Mouse (Mus musculus) naive thymus-derived CD4-positive, alpha-beta T cell, adult 2 months (primary cell): ENCODE measurements around the gene Fbxw4.

Experiments used
- DNase-seq: peaks from one replicate; pipeline ENCODE4 v3.0.0-alpha.2; 2011; ENCODE audit warnings: low read depth

Fbxw4 gene

DNA sequence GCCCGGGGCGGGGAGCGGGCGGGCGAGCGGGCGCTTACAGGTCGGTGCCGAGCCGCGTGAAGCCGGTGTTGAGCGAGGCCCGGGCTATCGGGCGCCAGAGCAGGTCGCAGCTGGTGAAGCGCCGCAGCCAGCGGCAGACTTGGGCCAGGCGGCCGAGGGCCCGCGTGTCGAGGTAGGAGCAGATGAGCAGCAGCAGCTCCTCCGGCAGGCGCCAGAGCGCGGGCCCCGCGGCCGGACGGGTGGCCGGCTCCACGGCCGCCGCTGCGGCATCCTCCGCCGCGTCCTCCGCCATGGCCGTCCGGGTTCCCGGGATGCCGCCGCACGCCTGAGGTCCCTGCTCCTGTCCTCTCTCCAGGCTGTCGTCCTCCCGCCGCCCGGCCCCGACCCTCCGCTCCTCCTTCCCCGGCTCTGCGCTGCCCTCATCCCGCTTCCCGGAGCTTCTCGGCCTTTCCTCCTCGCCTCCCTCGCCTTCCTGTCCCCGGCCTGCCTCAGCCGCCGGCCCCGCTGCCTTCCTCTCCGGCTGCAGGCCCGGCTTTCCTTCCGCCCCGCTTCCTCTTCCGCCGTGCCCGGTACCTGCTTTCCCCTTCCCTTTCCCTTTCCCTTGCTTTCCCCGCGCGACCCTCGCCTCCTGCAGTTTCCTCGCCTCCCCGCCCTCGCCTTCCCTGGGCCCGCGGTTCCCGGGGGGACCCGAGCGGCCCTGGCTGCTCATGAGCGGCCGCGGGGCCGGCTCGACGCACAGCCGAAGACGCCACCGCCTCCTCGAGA lies at the start of gene Fbxw4:
Fbxw4 (minus strand) TSS at position 575 of the 765 bp plus-strand sequence.
- no peak for DNase-seq

DNA sequence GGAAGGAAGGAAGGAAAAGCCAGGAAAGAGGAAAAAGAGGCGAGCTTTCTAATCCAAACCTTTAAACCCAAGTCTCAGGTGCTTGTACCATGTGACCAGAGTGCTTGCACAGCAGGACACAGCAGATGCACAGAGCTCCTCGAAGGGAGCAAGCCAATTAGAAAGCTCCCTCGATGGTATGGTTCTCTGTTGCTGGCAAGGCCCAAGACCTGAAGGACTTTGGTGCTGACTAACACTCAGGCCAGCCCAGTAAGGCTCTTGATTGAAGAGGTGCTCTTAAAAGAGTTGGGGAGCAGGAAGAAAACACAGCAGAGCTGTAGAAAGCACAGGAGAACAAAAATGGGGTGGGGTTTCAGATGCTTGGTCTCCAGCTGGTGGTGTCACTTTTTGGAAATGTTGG lies 48.6 kb upstream of the Fbxw4 start:
- no peak for DNase-seq

DNA sequence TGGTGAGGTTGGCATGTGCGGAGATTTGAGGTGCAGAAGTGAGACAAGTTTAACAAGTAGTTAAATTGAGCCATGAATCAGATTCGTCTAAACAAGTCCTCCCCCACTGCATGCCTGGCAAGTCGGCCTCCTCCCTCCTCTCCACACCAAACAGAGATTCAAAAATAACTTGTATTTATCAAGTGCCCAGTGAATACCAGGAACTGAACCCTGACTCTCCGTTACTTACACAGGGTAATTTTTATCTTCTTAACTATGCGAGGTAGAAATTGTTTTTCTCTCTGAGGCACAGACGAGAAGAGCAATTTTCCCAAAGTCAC lies 36.1 kb upstream of the Fbxw4 start:
- no peak for DNase-seq

DNA sequence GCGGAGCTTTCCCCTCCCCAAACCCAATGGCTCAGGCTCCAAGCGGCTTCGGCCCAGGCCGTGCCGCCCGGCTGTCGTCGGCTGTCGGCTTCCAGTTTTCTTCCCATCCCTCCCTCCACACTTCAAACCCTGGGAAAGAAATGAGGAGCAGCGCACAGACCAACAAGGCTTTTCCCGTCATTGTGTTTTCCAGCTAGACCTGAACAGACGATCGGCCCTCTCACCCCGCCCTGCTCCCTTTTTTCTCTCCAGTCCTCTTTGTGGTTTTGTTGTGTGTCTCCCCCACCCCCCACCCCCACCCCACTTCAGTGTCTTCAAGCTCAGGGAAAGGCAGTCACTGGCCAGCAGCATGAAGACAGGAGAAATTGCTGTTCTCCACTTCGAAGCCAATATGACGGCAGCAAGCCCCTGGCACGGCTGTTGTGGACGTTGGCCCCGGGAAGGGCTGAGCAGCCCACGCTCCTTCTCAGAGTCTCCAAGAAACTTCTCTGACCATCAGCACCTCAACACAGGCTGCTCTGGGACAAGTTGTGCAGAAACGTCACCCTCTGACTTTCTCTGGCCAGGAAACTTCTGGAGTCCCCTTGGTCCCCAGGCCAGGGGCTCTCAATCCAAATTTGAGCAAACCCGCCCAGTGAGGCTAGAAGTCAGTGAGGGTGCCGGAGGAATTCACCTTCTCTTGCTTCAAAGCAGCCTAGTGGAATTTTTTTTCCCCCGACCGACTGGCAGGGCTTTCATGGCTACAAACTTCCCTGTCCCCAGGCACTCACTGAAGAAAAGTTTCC lies 35.6 kb upstream of the Fbxw4 start:
- no peak for DNase-seq

DNA sequence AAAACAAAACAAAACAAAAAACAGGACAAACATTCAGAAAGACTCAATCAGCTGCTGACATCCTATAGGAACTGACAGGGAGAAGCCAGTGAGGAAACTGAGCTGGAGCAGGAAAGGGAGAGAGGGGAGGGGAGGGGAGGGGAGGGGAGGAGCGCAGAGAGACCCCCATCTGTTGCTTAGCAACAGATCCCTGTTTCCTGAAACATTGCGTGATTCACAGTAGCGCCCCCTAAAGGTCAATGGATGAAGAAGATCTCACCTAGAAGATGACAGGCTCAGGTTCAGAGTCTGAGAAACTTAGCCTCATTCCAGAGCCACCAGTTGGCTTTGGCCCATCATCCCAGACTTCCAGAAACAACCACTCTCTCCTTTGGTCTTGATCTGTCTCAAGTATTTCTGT lies 33.9 kb upstream of the Fbxw4 start:
- peak; percentile 47 for DNase-seq

DNA sequence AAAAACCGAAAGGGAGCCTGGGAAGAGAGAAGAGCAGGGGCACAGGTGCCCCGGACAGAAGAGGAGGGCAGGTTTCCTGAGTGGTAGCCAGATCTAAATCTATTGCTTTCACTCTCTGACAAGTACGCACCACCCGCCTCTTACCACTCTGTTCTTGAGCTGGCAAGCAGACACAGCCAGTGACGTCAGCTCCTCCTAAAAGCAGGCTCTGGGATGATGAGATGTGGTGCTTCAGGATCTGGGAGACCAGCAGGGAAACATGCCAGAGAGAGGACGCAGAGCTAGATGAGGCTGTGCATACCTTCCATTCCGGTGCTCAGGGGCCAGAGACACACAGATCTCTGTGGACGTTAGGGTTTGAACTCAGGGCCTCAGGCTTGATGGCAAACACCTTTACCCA lies 32.1 kb upstream of the Fbxw4 start:
- no peak for DNase-seq

DNA sequence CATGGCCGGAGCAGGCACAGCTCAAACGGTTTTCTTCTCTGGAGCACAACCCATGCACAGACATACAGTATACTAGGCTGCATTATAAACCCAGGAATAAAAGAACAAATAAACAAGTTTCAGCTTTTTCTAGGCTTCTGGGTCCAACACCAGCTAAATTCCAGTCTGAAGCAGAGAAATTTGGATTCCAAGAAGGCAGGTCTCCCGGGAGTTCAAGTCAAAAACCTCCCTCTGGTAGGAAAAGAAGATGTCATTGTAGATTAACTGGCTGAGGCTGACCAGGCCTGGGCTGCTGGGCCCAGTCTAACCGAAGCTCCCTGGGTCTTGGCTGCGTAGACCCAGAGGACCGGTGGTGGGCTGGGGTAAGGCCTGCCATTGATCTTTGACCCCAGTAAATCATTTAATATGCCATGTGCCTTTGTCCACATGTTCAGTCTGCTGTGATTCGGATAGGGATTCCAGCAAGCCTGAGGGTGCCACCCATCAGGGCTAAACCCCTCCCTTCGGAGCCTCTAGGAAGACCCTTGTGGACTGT lies 31.0 kb upstream of the Fbxw4 start:
- DNase-seq = no peak

DNA sequence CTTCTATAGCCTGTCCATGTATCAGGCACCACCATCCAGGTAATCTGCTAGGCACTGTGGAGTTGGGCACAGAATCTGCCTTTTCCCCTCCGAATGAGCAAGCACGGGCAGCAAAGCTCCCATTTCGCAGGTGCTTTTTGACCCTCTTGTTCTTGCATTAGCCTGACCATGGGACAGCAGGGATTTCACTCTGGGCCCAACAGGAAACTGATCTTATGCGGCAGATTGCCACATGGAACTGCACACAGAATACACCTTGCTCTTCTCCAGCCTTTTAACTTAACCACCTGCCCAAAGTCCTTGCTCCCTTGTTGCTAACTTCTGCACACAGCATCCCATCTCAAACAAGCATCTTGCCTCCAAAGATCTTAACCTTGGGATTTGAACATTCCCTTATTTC lies 26.9 kb upstream of the Fbxw4 start:
- DNase-seq = no peak

DNA sequence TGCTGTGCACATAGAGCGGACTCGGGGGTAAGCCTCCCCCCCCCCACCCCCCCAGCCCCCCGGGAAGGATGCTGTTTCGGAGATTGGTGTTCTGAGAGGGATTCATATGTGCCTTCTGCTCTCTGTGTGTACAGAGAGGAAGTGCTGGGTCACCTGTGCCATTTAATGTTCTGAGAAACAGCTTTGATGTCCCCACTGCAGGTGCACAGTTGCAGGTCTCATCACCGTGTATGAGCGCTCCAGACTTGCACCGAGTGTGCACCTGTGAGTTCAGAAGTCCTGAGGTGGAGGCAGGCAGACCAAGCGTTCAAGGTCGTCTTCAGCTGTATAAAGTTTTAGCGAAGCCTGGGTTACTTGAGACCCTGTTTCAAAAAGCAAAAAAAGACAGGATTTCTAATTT lies 23.6 kb upstream of the Fbxw4 start:
- peak; percentile 44 for DNase-seq

DNA sequence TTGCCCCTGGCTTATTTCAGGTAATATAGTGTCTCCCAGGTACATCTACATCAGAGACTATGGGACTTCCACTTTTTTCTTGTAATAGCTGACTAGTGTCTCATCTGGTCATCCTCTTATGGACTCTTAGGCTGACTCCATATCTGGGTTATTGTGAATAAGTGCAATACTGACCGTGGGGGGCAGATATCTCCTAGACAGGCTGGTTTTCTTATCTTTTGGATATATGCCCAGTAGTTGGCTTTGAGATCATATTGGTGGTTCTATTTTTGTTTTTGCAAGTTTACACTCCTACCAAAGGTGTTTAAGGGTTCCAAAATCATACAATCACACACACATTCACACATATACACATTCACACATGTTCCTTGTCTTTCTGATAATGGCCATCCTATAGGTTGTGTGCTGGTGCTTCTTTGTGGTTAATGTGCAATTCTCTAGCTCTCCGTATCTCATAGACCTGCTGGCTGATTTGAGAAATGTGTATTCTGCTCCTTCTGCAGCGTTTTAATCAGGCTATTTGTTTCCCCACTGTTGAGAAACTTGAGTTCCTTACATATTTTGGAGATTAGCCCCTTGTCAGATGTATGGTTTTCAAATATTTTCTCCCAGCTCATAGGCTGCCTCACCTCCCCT lies 20.5 kb upstream of the Fbxw4 start:
- DNase-seq = no peak

DNA sequence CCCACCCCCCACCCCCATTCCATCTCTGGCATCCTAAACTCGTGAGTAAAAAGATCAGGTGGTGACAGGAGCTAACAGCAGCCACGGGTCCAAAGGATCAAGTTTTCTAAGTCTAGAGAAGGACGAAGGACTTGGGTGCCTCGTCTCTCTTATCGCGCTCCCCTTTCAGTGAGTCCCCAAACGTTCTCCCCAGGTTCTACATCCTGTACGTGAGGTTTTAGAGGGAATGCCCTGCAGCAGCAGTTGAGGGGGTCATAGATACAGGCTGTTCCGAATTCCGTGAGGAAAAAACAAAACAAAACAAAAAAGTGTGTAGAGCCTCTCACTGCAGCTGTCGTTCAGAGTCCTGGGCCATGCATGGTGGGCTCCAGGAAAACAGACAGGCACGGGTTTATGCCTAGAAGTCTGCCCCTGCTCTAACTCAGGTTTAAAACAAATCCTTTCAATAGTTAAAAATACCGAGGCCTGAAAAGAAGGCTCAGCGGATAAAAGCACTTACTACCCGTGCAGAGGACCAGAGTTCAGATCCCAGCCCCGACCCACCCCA lies 16.7 kb upstream of the Fbxw4 start:
- no peak for DNase-seq

DNA sequence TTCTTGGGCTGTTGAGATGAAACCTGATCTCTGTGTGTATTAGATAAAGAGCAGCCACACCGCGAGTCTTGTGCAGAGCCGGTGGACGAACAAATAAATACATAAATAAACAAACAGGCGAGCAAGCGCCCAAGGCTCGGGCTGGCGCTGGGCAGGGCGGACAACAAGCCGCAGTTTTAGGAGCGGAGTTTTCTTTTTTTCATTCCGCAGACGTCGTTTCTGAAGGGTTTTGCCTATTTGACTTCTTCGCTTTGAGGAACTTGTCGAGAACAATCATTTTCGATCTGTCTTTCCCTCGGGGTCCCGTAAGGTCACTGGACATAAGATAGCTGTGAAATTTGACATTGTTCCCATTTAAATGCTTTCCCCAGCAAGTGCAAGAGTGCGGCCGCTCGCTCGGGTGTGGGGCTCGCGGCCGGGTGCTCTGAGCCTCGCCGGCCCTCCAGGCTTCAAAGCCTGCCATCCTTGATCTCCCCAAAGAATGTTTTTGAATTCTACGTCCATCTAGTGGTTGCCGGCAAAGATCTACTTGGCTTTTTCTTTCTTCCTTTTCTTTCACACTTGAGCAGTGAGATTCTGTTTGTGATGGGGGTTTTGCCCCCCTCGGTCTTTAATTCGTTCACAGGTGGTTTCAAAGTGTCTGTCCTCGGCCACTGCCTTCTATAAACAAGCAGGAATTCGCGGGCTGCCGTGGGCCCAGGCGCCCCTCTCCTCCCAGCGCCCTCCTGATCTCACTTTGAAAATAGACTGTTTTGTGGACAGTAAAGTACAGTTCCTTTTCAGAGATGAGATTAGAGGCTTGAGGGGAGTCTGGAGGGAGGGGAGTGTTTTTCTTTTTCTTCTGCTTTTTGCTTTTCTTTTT lies 15.8 kb upstream of the Fbxw4 start:
- DNase-seq = peak; percentile 29

DNA sequence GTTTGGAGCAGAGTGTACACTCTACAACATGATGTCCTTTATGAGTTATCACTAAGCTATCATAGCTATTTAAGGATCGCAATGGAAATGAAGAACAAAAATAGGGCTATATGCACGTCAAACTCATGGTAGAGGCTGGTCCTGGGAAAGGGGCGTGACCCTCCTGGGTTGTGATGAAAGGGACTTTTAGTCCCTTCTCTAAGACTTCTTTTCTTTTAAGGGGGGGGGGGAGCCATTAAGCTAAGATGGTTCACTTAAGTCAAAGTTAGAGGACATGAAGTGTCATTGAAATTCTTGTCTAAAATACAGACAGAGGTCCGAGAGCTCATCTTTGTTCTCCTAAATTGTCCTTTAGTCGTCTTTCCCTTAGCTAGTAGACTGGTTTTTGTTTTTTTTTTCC lies 15.1 kb upstream of the Fbxw4 start:
- no peak for DNase-seq

DNA sequence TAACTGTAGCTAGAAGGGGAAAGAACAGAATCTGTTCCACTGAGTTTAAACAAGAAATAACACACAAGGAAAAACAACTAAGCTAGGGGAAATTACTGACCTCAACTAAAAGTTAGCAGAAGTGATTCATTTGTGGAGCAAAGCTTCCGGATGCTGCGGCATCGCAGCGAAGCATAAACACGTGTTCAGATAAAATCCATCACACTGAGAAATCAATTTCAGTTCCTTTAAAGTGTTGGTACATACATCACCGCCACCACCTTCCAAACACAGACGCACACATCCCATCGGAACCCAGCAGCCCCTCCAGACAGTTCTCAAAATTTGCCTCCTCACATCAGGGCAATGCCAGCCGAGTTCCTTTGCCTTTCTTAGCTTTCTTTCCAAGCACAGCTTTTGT lies 12.9 kb upstream of the Fbxw4 start:
- no peak for DNase-seq

DNA sequence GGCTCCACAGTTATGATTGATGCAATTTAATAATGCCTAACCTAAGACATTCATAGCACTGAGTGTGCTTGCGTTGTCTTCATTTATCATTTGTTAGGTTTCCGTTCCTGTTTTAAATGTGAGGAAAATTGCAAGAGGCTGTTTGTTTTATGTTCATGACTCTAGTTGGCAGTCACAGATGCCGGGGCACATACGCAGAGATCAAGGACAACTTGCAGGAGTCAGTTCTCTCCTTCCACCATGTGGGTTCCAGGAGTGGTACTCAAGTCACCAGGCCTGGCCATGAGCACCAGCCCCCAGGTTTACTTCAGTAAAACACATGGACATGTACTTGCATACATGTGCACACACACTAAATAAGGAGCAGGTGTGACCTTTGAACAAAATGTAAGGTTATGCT lies 8.9 kb upstream of the Fbxw4 start:
- DNase-seq = no peak

DNA sequence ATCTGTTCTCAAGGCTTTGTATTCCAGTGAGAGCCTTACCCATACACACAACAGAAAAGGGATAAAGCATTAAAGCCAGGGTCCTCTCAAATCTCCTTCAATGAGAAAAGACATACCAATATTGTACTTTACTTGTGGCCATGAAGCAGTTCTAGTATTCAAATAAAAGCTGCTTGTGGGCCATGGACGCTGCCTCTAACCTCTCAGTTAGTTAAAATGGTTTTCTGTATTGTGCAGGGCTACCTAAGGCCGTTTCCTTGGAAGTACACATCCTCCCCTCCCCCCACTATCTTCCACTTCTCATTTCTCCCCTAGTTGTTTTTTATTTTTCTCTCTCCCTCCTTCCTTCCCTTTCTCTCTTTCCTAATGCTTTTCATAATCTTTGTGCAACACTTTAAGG lies 3.7 kb upstream of the Fbxw4 start:
- no peak for DNase-seq

DNA sequence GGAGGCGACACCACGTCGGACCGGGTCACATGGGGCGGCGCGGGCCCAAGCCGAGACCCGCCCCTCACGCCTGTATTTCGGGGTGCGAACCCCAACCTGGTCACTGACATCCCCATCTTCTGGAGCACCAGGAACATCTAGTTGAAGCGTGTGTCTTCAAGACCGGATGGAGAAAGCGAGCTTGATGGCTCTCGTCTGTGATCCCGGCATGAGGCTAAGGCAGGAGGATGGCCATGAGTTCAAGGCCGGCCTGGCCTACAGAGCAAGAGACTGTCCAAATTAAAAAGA lies 335 bp upstream of the Fbxw4 start:
- peak; percentile 81 for DNase-seq

DNA sequence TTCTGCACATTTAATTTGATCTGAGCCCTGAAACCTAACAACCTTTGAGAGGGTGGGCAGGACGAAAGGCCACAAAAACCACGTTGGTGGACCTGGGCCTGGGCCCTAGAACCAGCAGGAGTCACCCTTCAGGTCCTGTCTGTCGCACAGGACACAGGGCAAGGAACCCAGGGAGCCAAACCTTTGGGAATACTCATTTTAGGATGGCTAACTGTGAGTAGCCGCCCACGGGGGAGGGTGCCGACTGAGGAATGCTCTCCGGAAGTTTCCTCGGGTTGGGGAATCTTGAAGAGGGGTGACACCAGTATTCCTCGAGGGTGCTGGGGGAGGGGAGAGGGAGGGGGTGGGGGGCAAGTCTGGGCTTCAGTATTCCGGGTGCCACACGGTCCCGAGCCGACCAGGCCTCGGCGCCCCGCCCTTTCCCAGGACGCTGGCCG lies 793 bp downstream of the Fbxw4 start:
- DNase-seq = no peak

DNA sequence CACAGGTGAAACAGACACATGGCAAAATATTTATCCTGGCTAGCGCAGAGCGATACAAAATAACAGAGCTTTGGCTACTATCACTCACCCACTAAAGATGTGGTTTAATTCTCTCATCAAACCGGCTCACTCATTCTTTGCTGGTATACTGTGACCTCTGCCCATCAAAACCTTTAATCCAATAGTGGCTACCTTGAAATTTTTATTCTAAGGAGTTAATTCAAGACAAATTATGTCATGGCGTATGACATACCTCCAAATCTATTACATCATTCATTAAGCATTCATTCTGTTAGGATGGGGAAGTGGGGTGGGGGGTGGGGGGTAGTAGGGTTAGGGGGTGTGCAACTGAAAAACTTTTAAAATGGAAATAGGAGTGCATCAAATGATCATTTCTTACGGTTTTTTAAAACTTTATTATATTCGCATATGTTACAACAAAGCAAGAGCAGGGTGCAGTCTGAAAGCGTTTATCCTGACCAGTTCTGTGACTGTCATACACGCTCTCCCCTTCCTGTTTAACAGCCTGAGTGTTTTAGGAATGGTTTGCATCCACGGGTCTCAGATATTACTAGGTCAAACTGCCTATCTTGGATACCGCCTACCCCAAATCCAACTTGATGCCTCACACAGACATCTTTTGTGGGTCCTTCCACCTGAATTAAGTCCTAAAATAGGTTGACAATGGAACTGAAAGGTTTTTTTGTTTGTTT lies 1.4 kb downstream of the Fbxw4 start:
- DNase-seq = no peak

DNA sequence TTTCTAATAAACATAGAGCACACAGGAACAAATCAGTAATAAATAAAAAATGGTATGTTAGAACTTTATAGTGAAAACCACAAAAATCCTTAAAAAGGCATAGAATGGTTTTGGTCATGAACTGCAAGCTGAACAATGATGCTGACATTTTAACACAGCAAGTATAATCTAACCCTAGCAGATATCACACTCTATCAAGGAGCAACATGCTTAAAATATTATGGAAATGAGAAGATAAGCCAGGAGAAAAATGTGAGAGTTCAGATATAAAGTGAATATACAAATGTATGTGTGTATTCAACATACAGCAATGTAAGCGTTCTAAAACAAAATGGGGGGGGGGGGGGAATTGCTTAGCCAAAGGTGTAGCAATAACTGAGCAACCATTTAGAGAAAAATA lies 2.3 kb downstream of the Fbxw4 start:
- DNase-seq = no peak
